Mouse (Mus musculus): Measurements from ENCODE around the gene Adprhl2. TPM values are rescaled to one million over a fixed set of nuclear protein-coding genes. Genes with fewer than 3 reads are reported as not detected.
A peak's percentile ranks its signal among the peaks of the same experiment; 100 is the strongest.

Gene Adprhl2
- polyA plus RNA-seq, 1 experiment from 2014 or later, result 39.3 TPM

- ATAC-seq (ENCODE audit: low FRiP score) (no peak), DNase-seq (ENCODE audit: low spot score) (peak; percentile 44)
- no peaks in the 10 kb centered on the region for H3K9me3 ChIP-seq (ENCODE audit: control insufficient read depth, low read length)
- peak within 1 kb of the TSS; percentile 38; the same call in 1 of the 2 replicates for H3K9ac ChIP-seq (ENCODE audit: low read depth, low read length)
- H3K27me3 ChIP-seq (ENCODE audit: control insufficient read depth, insufficient read depth, low read length), result peaks cover 28% of the 10 kb centered on the region
- peak within 1 kb of the TSS; percentile 37 for H3K4me2 ChIP-seq (replicated peaks; ENCODE audit: low read depth, low read length)
- WGBS, result 3% methylated on average over 26 of the region's 42 CpGs
- H3K36me3 ChIP-seq (ENCODE audit: control insufficient read depth, insufficient read depth, low read length), result no peaks in the 10 kb centered on the region
- no peaks in the 10 kb centered on the region for H3K4me1 ChIP-seq (replicated peaks; ENCODE audit: control insufficient read depth, insufficient read depth, low read length)
- no peak within 1 kb of the TSS for H3K27ac ChIP-seq (ENCODE audit: low read depth, low read length)
- H3K4me3 ChIP-seq (ENCODE audit: low read depth, low read length), result peak within 1 kb of the TSS; percentile 26
Measured at GRCm38 (mm10) chr4:126286492-126286891, 35.0 kb downstream of the Adprhl2 start, which contains the start of gene Col8a2. Gene Col8a2, plus strand, starts transcription at chr4:126286793.

- 89% methylated on average over 8 of the region's 8 CpGs for WGBS
- H3K4me3 ChIP-seq (ENCODE audit: low read depth, low read length), result no peak overlapping the region
- no peak overlapping the region for H3K9ac ChIP-seq (ENCODE audit: low read depth, low read length)
- H3K9me3 ChIP-seq (ENCODE audit: control insufficient read depth, low read length), result no peaks in the 10 kb centered on the region
- DNase-seq (ENCODE audit: low spot score), result no peak
- ATAC-seq (ENCODE audit: low FRiP score), result no peak
- H3K27ac ChIP-seq (ENCODE audit: low read depth, low read length), result no peak overlapping the region
- H3K36me3 ChIP-seq (ENCODE audit: control insufficient read depth, insufficient read depth, low read length), result no peaks in the 10 kb centered on the region
- H3K4me2 ChIP-seq (replicated peaks; ENCODE audit: low read depth, low read length), result no peak overlapping the region
- H3K27me3 ChIP-seq (ENCODE audit: control insufficient read depth, insufficient read depth, low read length), result peaks cover 28% of the 10 kb centered on the region
- no peaks in the 10 kb centered on the region for H3K4me1 ChIP-seq (replicated peaks; ENCODE audit: control insufficient read depth, insufficient read depth, low read length)
Measured at GRCm38 (mm10) chr4:126283582-126283981, 37.9 kb downstream of the Adprhl2 start.

- no peaks in the 10 kb centered on the region for H3K36me3 ChIP-seq (ENCODE audit: control insufficient read depth, insufficient read depth, low read length)
- ATAC-seq (ENCODE audit: low FRiP score) (no peak), DNase-seq (ENCODE audit: low spot score) (no peak)
- H3K27me3 ChIP-seq (ENCODE audit: control insufficient read depth, insufficient read depth, low read length), result peaks cover 14% of the 10 kb centered on the region
- H3K27ac ChIP-seq (ENCODE audit: low read depth, low read length), result no peak overlapping the region
- no peaks in the 10 kb centered on the region for H3K9me3 ChIP-seq (ENCODE audit: control insufficient read depth, low read length)
- WGBS, result 62% methylated on average over 9 of the region's 9 CpGs
- H3K4me3 ChIP-seq (ENCODE audit: low read depth, low read length), result no peak overlapping the region
- no peaks in the 10 kb centered on the region for H3K4me1 ChIP-seq (replicated peaks; ENCODE audit: control insufficient read depth, insufficient read depth, low read length)
- no peak overlapping the region for H3K9ac ChIP-seq (ENCODE audit: low read depth, low read length)
- no peak overlapping the region for H3K4me2 ChIP-seq (replicated peaks; ENCODE audit: low read depth, low read length)
Measured at GRCm38 (mm10) chr4:126281706-126282105, 39.8 kb downstream of the Adprhl2 start.

GRCm38 (mm10) chr4:126278961-126279360, 42.5 kb downstream of the Adprhl2 start:
- DNase-seq (ENCODE audit: low spot score), result no peak
- H3K4me2 ChIP-seq (replicated peaks; ENCODE audit: low read depth, low read length), result no peak overlapping the region
- 54% methylated on average over 9 of the region's 9 CpGs for WGBS
- no peak overlapping the region for H3K4me3 ChIP-seq (ENCODE audit: low read depth, low read length)
- H3K9me3 ChIP-seq (ENCODE audit: control insufficient read depth, low read length), result no peaks in the 10 kb centered on the region
- no peaks in the 10 kb centered on the region for H3K4me1 ChIP-seq (replicated peaks; ENCODE audit: control insufficient read depth, insufficient read depth, low read length)
- no peaks in the 10 kb centered on the region for H3K36me3 ChIP-seq (ENCODE audit: control insufficient read depth, insufficient read depth, low read length)
- H3K27ac ChIP-seq (ENCODE audit: low read depth, low read length), result no peak overlapping the region
- H3K27me3 ChIP-seq (ENCODE audit: control insufficient read depth, insufficient read depth, low read length), result no peaks in the 10 kb centered on the region
- no peak for ATAC-seq (ENCODE audit: low FRiP score)
- H3K9ac ChIP-seq (ENCODE audit: low read depth, low read length), result no peak overlapping the region

GRCm38 (mm10) chr4:126278565-126278915, 43.0 kb downstream of the Adprhl2 start:
- no peak overlapping the region for H3K4me3 ChIP-seq (ENCODE audit: low read depth, low read length)
- no peaks in the 10 kb centered on the region for H3K9me3 ChIP-seq (ENCODE audit: control insufficient read depth, low read length)
- H3K9ac ChIP-seq (ENCODE audit: low read depth, low read length), result no peak overlapping the region
- H3K27ac ChIP-seq (ENCODE audit: low read depth, low read length), result no peak overlapping the region
- H3K4me2 ChIP-seq (replicated peaks; ENCODE audit: low read depth, low read length), result no peak overlapping the region
- H3K36me3 ChIP-seq (ENCODE audit: control insufficient read depth, insufficient read depth, low read length), result no peaks in the 10 kb centered on the region
- ATAC-seq (ENCODE audit: low FRiP score), result no peak
- no peaks in the 10 kb centered on the region for H3K27me3 ChIP-seq (ENCODE audit: control insufficient read depth, insufficient read depth, low read length)
- H3K4me1 ChIP-seq (replicated peaks; ENCODE audit: control insufficient read depth, insufficient read depth, low read length), result no peaks in the 10 kb centered on the region
- peak; percentile 33 for DNase-seq (ENCODE audit: low spot score)
- WGBS, result 23% methylated on average over 9 of the region's 9 CpGs

GRCm38 (mm10) chr4:126277906-126278564, 43.5 kb downstream of the Adprhl2 start:
- Histone ChIP-seq H3K4me1 (replicated peaks; ENCODE audit: control insufficient read depth, insufficient read depth, low read length) (no peaks in the 10 kb centered on the region), H3K9me3 (ENCODE audit: control insufficient read depth, low read length) (no peaks in the 10 kb centered on the region), H3K9ac (ENCODE audit: low read depth, low read length) (no peak overlapping the region), H3K27me3 (ENCODE audit: control insufficient read depth, insufficient read depth, low read length) (no peaks in the 10 kb centered on the region), H3K4me2 (replicated peaks; ENCODE audit: low read depth, low read length) (no peak overlapping the region), H3K36me3 (ENCODE audit: control insufficient read depth, insufficient read depth, low read length) (no peaks in the 10 kb centered on the region), H3K4me3 (ENCODE audit: low read depth, low read length) (no peak overlapping the region), H3K27ac (ENCODE audit: low read depth, low read length) (no peak overlapping the region)
- no peak for ATAC-seq (ENCODE audit: low FRiP score)
- 7% methylated on average over 13 of the region's 13 CpGs for WGBS
- DNase-seq (ENCODE audit: low spot score), result peak; percentile 75

GRCm38 (mm10) chr4:126275681-126276131, 45.8 kb downstream of the Adprhl2 start:
- no peak overlapping the region for H3K9ac ChIP-seq (ENCODE audit: low read depth, low read length)
- no peaks in the 10 kb centered on the region for H3K4me1 ChIP-seq (replicated peaks; ENCODE audit: control insufficient read depth, insufficient read depth, low read length)
- H3K9me3 ChIP-seq (ENCODE audit: control insufficient read depth, low read length), result no peaks in the 10 kb centered on the region
- H3K27ac ChIP-seq (ENCODE audit: low read depth, low read length), result no peak overlapping the region
- no peak overlapping the region for H3K4me2 ChIP-seq (replicated peaks; ENCODE audit: low read depth, low read length)
- no peaks in the 10 kb centered on the region for H3K36me3 ChIP-seq (ENCODE audit: control insufficient read depth, insufficient read depth, low read length)
- ATAC-seq (ENCODE audit: low FRiP score) (no peak), DNase-seq (ENCODE audit: low spot score) (no peak)
- 90% methylated on average over 13 of the region's 13 CpGs for WGBS
- H3K4me3 ChIP-seq (ENCODE audit: low read depth, low read length), result no peak overlapping the region
- H3K27me3 ChIP-seq (ENCODE audit: control insufficient read depth, insufficient read depth, low read length), result no peaks in the 10 kb centered on the region

GRCm38 (mm10) chr4:126275081-126275480, 46.4 kb downstream of the Adprhl2 start:
- Histone ChIP-seq H3K9me3 (ENCODE audit: control insufficient read depth, low read length) (no peaks in the 10 kb centered on the region), H3K4me3 (ENCODE audit: low read depth, low read length) (no peak overlapping the region), H3K27ac (ENCODE audit: low read depth, low read length) (no peak overlapping the region), H3K9ac (ENCODE audit: low read depth, low read length) (no peak overlapping the region), H3K4me1 (replicated peaks; ENCODE audit: control insufficient read depth, insufficient read depth, low read length) (no peaks in the 10 kb centered on the region), H3K27me3 (ENCODE audit: control insufficient read depth, insufficient read depth, low read length) (no peaks in the 10 kb centered on the region), H3K4me2 (replicated peaks; ENCODE audit: low read depth, low read length) (no peak overlapping the region), H3K36me3 (ENCODE audit: control insufficient read depth, insufficient read depth, low read length) (no peaks in the 10 kb centered on the region)
- no peak for DNase-seq (ENCODE audit: low spot score)
- WGBS, result 95% methylated on average over 4 of the region's 4 CpGs
- ATAC-seq (ENCODE audit: low FRiP score), result no peak

- no peak overlapping the region for H3K27ac ChIP-seq (ENCODE audit: low read depth, low read length)
- no peaks in the 10 kb centered on the region for H3K4me1 ChIP-seq (replicated peaks; ENCODE audit: control insufficient read depth, insufficient read depth, low read length)
- no peak for DNase-seq (ENCODE audit: low spot score)
- no peaks in the 10 kb centered on the region for H3K9me3 ChIP-seq (ENCODE audit: control insufficient read depth, low read length)
- ATAC-seq (ENCODE audit: low FRiP score), result no peak
- 73% methylated on average over 13 of the region's 13 CpGs for WGBS
- no peaks in the 10 kb centered on the region for H3K27me3 ChIP-seq (ENCODE audit: control insufficient read depth, insufficient read depth, low read length)
- no peak overlapping the region for H3K4me3 ChIP-seq (ENCODE audit: low read depth, low read length)
- no peak overlapping the region for H3K4me2 ChIP-seq (replicated peaks; ENCODE audit: low read depth, low read length)
- no peaks in the 10 kb centered on the region for H3K36me3 ChIP-seq (ENCODE audit: control insufficient read depth, insufficient read depth, low read length)
- no peak overlapping the region for H3K9ac ChIP-seq (ENCODE audit: low read depth, low read length)
Measured at GRCm38 (mm10) chr4:126273753-126274152, 47.8 kb downstream of the Adprhl2 start.

All from hindbrain, embryonic 11.5 days (tissue).